Mouse (Mus musculus): ENCODE data around the gene Gcnt4.
"Not testable (repeated sequence)": the region's sequence is repeated elsewhere in the genome, so short reads cannot be mapped to it uniquely, and the experiment has no call there.

Gcnt4 gene

DNA sequence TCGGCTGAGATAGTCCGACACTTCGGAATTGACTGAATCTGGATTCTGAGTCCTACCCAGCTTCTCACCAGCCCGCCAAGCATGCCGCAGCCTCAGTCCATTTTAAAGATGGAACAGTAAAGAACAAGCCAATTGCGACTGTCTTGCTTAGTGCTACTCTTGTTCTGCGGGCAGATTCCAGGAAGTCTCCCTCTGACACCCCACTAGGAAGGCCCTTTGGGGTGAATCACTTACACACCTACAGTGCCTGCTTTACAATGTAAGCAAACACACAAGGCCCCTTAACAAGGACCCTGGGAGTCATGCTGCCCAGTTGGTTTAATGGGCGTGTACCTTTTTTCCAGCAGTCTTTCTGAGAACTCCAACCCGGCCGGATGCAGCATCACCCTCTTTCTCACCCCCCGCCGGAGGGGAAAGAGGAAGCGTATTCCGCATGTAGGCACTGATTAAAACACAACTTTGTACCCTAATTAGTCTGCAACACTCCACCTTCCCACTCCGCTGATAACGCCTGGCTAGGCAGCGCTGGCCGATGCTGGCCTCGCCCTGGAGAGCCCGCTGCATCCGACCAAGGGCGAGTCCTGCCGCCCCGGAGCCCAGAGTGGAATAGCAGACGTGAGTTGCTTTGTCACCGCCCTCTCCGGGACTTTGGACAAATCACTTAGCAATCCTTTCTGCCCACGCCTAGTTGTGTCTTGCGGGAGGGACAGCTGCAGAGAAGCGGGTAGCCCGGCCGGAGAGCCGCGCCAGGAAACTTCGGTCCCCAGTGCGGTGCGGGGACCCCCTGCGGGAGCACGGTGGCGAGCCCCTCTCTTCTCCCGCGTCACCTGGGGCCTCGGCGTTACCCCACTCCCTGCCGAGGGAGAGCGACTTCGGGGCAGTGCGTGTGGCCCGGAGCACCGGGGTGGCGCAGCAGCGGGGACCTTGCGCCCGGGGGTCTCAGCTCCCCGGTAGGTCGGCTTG is at the start of gene Gcnt4:
Gcnt4 (plus strand) TSS at position 691 of the 963 bp plus-strand sequence.
- no peak for DNase-seq (ENCODE audit: extremely low read depth, low read depth, low spot score)

DNA sequence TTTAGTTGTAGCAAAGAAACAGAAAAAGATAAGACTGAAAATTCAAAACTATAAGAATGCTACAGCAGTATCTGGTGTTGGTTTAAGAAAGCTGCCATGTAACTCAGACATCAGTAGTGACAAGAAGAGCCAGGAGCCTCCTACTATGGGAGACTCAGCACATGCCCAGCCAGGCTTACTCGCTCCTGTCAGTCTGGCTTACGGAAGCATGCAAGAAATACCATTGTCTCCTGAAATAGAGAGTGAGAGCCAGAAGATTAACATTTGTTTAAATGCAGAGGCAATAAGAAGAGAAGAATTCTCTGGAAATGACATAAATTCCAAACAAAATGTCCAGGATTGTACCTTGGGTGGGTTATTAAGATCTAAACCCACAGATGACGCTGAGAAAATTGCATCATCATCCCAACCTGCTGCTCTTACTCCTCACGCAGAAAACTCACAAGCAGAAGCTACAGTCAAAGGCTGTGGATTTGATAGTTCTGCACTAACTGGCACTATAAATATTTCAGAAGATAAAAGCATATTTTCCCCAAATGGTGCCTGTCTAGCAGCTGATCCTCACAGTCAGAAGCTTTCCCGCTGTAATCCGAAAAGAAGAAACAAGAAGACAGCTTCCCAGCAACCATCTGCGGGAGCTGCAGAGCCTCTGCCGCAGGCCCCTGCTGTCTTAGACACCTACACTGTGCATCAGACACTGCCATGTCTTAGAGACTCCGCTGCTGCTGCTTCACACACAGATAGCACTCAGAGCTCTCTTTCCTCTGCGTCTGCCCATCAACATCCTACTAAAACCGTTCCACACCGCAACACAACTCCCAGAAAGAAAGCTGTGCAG is 46.0 kb upstream of the Gcnt4 start:
- no peak for DNase-seq (ENCODE audit: extremely low read depth, low read depth, low spot score)

DNA sequence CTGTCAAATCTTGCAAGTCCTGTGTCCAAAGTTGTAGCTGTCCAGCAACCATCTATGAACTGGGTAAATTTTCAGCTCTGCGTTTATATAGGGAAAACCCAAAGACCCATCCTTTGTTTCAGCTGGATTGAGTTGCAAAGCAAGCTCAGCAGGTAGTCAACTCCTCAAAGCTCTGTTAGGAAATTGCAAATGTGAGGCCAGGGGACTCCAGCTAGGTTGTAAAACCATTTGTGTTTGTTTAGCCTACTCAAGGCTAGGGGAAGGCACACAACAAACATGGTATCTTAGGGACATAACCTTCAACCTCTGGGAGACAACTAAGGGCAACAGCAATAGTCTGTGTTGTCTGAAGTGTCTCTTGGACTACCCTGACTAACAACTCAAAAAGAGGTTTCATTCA is 40.0 kb upstream of the Gcnt4 start:
- DNase-seq (ENCODE audit: extremely low read depth, low read depth, low spot score), result no peak

DNA sequence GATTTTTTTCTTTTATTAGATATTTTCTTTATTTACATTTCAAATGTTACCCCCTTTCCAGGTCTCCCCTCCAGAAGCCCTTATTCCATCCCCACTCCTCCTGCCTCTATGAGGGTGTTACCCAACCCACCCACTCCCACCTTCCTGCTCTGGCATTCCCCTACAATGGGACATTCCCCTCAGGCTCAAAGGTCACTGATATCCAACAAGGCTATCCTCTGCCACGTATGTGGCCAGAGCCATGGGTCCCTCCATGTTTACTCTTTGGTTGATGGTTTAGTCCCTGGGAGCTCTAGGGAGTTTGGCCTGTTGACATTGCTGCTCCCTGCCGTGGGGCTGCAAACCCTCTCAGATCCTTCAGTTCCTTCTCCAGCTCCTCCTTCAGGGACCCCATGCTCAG is 34.5 kb upstream of the Gcnt4 start:
- DNase-seq (ENCODE audit: extremely low read depth, low read depth, low spot score), result no peak

DNA sequence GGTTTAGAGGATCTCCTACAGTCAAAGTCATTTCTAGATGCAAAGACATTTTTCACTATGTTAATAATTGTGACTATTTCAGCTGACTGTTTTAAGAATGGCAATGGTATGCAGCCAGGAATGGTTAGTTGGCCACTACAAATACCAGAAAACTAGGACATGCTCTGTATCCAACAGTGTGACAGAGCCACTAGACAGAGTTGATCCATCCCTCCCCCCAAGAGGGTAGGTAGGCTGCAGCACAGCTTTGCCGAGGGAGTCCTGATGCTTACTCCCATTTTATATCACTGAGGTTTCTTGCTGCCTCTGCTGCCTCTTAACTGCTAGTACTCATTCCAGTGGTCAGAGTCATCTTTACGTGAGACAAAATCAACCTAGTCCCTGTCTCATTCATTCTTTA is 29.3 kb upstream of the Gcnt4 start:
- DNase-seq (ENCODE audit: extremely low read depth, low read depth, low spot score), result no peak

DNA sequence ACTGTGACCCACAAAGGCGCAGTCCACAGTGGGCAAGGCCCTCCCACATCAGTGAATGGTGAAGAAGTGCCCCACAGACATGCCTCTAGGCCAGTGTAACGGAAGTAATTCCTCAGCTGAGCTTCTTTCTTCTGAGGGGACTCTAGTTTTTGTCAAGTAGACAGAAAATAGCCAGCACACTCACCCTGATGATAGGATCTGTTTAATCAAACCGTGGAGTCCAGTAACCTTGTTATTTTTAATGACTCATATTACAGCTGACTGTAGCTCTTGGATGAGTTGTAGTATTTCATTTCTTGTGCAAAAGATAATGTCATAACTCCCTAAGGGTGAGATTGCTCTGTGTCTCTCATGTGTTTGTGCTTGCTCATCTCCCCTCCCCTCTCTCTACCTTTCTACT is 17.8 kb upstream of the Gcnt4 start:
- peak; percentile 68 for DNase-seq (ENCODE audit: extremely low read depth, low read depth, low spot score)

DNA sequence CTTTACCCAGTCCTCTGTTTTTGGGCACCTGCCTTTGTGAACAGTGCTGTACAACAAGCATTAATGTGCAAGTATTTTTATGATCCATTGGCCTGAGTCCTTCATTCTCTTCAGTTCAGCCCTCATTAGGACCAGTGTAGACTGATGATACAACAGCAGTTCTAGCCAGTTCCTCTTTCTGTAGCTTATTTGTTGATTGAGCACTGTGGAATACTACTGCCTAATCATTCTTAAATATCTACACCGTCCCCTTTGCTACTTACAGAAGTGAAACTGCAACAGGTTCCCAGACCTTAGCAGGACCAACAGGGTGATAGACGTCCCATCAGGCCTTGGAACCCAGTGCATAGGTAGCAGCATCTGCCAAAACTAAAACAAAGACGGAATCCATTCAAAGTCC is 13.3 kb upstream of the Gcnt4 start:
- DNase-seq (ENCODE audit: extremely low read depth, low read depth, low spot score), result no peak

DNA sequence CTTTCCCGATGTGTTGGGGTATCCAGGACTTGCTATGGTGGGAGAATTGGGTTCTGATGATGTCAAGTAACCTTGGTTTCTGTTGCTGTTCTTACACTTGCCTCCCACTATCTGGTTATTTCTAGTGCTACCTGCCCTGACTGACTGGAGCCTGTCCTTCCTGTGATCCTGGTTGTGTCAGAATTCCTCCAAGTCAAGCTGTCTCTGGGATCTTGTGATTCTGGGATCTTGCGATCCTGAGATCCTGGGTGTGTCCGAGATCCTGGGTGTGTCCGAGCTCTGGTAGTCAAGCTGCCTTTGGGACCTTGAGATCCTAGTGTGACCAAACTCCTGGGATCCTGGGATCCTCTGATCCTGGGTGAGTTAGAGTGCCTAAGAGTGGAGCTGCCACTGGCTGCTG is 1.4 kb upstream of the Gcnt4 start:
- DNase-seq (ENCODE audit: extremely low read depth, low read depth, low spot score), result not testable (repeated sequence)

DNA sequence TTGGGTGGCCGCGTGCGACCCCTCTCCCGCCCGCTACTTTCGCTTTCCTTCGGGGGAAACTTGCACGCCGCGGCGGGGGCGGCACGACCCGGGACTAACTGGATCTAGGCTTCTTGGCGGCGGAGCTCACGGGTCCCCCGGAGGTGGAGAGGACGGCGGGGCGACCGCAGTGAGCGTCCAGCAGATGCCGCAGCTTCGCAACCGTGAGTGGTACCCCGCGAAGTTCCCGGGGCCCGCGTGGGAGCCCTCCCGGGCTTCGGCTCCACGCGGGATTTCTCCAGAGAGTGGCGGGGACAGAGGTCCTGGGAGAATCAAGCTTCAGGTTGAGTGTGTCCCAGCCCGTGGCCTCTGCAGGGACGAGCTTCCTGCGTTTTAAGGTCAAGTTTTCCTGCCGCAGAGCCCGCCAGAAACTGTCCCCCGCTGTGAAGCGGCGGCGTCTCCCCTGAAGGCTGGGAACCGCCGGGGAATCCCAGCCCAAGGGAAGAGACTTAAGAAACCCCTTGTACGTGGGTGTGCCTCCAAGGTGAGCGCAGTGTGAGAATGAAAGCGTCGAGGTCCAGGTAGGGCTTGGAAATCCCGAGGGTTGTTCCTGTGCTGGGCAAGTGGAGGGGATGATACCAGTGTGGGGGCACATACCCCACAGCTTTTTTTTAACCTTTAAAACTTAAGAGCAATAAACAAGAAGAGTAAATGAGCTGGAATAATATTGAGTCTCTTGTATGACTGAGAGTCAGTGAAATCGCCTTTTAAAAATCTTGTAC is 676 bp downstream of the Gcnt4 start:
- DNase-seq (ENCODE audit: extremely low read depth, low read depth, low spot score), result no peak

DNA sequence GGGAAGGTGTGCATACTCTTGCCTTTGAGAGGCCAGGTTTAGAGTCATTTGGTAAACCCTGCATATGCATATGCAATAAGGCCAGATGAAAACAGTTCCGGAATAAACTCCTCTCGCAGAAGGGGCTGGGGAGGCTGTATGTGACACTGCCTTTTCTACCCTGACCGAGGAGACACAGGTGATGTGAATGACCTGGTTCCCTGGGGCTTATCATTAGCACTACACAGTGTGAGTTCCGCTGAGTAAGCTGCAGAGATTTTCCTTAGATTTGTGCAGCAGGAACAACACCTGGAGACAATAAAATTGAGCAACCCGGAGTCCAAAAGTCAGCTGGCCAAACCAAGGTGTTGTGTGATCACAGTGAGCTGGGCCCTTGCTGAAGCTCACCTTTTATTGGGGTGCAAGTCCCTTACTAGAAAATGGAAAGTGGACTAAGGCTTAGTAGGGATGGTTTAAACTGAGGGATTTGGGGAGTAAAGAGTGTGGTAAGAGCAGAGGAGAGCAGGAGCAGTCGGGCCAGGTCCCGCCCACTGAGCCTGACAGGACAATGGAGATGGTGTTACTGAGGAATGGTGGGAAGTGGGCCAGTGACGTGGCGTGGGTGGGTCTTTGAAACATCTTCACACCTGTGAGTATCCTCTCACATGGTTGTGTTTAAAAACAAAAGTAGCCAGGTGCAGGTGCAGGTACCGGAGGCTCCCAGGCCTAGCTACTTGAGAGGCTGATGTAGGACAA is 1.7 kb downstream of the Gcnt4 start:
- DNase-seq (ENCODE audit: extremely low read depth, low read depth, low spot score), result no peak

DNA sequence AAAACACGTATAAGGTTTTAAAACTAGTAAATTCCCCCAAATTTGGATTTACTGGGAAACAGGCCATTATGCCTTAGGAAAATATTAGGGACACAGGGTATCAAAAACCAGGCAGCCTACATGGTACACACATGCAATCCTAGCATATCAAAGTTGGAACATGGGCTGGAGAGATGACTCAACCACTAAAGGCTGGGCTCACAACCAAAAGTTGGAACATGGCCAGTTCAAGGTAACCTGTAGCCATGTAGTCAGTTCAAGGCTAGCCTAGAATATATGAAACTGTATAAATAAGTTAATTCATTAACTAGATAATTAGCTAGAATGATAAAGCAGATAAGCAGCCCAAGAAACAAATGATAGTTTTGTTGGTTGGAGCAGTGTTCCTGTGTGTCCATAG is 3.3 kb downstream of the Gcnt4 start:
- DNase-seq (ENCODE audit: extremely low read depth, low read depth, low spot score), result no peak

DNA sequence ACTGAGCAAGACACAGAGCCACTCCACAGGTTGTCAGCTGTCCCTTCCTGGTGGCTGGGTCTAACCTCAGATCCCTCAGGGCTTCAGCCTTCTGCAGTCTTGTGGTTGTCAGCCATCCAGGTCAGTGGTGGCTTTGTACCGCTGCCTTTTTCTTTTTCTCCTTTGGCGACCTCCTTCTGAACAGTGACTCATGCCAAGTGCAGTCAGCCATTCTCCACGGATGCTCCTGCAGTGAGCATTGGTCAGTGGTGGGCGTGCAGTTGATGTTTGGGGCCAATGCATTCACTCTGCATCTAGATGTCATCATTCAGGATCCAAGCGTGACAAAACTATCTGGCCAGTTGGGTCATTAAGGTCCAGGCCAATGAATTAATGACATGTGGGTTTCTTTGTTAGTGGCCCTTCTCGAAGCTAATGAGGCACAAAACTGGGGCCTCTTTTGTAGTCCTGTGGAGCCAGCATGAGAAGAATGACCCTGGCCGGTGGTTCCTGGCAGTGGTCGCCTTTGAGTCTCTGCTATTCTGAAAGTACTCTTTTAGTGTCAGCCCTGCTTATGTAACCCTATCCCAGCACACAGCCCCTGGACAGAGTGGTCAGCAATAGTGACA is 4.0 kb downstream of the Gcnt4 start:
- DNase-seq (ENCODE audit: extremely low read depth, low read depth, low spot score), result no peak

DNA sequence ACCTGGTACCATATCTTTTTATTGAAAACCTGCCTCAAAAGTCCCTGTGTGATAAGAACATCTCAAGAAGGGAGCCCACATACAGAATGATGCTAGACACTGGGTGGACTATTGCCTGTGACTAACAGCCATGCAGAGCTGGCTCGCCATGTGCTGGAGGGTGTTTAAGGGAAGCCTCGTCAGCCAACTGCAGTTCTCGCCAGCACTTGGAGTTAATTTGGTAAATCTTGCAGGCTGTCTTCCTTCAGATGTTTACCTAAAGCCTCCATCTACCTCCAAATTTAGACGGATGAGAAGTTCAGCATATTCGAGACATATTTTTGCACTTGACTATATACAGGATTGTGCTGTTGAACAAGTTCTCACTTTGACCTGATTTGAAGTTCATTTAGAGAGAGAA is 8.3 kb downstream of the Gcnt4 start:
- DNase-seq (ENCODE audit: extremely low read depth, low read depth, low spot score), result no peak

DNA sequence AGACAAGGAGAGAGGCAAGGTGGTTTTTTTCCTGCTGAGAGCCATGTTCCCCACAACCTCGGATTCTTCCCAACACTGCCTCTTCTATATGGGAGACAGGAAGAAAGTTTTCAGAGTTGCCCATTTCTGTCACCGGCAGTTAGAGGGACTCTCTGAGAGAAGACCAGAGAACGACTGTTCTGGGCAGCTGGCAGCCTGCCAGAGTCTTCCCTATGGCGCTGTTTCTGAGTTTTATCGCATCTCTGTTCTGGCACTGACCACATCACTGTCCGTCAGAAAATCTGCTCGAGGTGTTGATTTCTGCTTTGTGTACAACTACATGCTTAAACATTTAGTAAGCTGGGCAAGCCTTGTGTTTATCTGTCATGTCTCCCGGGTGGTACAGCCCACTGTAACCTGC is 8.9 kb downstream of the Gcnt4 start:
- DNase-seq (ENCODE audit: extremely low read depth, low read depth, low spot score), result no peak

DNA sequence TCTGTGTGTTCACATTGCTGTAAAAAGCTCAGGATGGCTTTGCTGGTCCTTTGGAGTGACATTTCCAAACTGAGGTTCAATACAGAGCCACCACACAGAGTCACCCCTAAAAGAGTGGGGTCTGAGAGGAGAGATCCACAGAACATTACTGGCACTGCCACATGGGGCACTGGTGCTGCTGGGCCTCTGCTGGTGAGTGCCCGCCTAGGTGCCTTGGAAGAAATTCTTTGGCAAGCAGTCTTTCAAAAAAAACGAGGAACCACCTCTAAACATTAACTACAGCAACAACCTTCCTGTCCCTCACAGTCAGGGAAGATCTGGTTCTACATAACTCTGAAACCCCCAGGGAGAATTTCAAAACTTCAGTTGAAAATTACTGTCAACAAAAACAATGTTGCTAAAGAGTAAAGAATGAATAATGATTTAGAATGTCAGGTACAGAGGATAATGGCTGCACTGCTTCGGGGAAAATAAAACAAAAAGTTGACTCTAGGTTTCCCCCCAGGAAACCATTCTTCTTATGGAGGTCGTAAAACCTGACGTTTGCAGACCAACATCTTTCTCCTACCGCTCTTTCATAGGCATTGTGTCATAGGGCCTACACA is 11.8 kb downstream of the Gcnt4 start:
- peak; percentile 59 for DNase-seq (ENCODE audit: extremely low read depth, low read depth, low spot score)

DNA sequence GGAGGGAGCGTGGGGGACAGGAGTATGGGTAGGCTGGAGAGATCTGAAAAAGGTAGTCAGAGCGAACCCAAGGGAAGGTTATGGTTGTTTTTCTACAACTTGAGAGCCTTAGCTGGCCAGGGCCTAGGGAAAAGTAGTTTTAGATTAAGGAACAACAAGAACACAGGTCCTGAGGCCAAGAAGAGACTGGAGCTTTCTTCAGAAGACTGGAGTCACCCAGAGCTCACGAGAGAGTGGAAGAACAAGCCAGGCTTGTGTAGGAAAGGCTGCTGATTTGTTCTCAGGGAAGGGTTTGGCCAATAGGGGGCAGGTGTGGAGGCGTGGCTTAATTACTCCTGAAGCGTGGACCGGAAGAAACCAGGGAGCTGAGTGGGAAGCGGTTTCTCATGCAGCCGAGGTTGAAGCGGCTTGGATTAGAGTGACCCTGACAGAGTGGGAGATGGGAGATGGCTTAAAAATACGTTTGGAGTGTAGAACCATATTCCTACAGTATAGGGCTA is 12.6 kb downstream of the Gcnt4 start:
- peak; percentile 94 for DNase-seq (ENCODE audit: extremely low read depth, low read depth, low spot score)

DNA sequence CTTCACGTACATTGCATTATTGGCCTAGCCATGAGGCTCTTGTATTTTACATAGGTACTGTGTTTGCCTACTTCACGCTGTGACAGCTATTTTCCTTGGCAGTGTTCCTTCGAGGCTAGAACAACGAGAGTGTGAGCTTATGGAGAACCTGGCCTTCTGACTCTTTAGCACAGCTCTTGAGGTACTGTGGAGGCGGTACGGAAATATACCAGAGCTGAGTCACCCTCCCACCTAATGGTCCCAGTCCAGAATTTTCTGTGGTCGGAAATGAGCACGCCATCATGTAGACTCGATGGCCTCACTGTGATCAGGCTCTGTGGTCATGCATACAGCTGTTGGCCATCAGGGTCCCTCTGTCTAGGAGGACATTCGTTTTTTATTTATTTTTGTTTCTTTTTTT is 15.2 kb downstream of the Gcnt4 start:
- peak; percentile 95 for DNase-seq (ENCODE audit: extremely low read depth, low read depth, low spot score)

DNA sequence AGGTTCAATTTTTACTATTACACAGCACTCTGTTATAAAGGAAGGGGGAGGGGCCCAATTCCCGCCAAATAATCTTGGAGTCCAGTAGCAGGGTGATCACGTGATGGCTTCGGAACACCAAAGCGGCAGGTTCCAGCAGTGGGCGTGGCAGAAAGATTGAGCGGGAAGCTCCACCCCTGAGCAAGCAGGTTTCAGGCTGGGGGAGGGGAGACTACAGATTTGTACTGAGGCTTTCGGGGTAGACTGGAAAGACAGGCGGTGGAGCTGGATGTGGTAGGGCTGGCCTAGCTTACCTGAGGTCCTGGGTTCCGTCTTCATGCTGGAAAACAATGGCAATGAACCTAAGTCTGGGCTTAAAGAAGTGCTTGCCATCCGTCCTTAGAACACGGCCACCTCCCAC is 17.0 kb downstream of the Gcnt4 start:
- not testable (repeated sequence) for DNase-seq (ENCODE audit: extremely low read depth, low read depth, low spot score)

DNA sequence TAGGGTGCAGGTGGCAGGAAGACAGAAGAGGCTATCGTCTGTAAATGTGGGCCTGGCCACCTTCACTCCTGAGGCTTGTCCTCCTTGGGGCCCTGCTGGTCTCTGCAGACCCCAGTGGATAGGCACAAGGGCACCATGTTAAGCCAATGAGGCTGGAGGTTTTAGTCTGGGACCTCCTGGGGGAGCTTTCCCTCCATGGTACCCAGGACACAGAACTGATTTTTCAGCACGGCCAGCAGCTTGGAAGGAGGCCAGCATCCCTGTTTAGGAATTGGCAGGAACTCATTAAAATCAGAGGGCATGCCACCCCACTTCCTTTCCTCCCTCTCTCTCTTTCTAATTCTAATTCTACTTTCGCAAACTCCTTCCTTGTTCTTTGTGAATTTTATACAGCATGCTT is 19.1 kb downstream of the Gcnt4 start:
- DNase-seq (ENCODE audit: extremely low read depth, low read depth, low spot score), result no peak

DNA sequence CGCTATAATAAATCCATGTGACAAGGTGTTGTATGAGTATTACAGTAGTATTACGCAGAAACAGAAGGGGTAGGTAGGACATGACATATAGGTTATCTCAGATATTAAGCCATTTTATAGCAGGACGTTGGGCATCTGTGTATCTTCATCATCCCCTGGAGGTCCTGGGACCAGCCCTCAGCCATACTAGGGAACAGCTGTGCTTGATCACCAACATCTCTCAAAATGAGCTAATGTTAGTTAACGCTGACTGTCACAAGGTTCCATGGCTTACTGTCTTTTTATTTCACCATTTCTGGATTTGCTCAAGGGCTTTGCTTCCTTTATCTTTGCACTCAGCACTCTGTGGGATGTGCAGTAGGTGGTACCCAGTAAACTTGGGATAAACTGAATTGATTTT is 21.3 kb downstream of the Gcnt4 start:
- DNase-seq (ENCODE audit: extremely low read depth, low read depth, low spot score), result no peak

All from fat pad, adult 2 months (tissue).